10 mouse cellular contexts compared by ENCODE assay signal in the genomic region with DNA sequence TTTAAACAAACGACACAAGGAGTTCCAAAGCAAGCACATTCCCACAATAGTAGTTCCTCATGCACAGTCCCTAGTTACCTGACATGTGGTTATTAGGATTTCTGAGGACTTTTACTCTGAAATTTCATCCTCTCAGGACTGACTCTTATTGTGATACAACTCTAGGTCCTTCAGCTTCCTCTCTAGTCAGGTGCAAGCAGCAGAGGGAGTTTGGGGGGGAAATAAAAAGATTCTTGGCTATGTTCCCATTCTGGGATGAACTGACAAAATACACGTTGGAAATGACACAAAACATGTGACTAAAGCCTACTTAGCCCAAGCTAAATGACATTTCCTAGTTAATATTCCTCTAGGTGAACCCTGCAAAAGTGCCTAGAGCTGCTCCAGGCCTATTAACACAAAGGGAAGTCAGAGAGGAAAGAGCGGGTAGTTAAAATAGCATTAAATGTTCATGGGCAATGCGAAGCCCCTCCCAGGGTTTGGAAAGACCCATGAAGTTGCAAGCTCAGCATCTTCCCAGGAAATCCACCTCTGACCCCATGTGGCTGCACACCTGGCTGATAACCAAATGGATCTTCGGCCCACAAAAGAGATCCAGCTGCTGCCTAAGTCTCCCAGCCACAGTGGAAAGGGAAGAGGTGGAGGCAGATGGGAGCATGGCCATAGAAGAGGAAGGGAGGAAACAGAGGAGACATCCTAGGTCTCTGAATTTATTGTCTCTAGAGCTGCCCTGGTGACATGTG. TPM values are rescaled to one million over a fixed set of nuclear protein-coding genes. Genes with fewer than 3 reads are reported as not detected.
DNase-seq lines count a peak whose midpoint lies in the region; ATAC-seq lines count a peak whose summit lies in the region.
"Had no signal": no experiment of that assay in that cellular context is flagged by ENCODE, and none has a peak within 500 bp of the region (broad histone marks: within the 10 kb centered on the region; RNA-seq: fewer than 3 reads in every experiment).

No protein-coding gene starts in this region.

- no peak overlapping the region for H3K9ac ChIP-seq in embryonic facial prominence, embryonic 13.5 days

- no peak overlapping the region for H3K4me2 ChIP-seq in embryonic facial prominence, embryonic 13.5 days

- H3K27ac ChIP-seq in embryonic facial prominence, embryonic 13.5 days = peak overlapping the region; percentile 8; the same call in 1 of the 2 replicates

- H3K36me3 ChIP-seq in embryonic facial prominence, embryonic 13.5 days = no peaks in the 10 kb centered on the region

- peaks cover 9% of the 10 kb centered on the region; the same call in 1 of the 2 replicates for H3K9me3 ChIP-seq in embryonic facial prominence, embryonic 13.5 days

- DNase-seq in heart, adult 8-10 months (ENCODE audit: low spot score) = peak; percentile 38
- no peak for DNase-seq in heart, adult 9 months (ENCODE audit: low spot score in 2 of 2)
- DNase-seq in 416B (ENCODE audit: low read depth) = peak; percentile 73
- peak; percentile 56 for DNase-seq in kidney, postnatal 10 days
- DNase-seq in left cerebral cortex, adult 11 months (ENCODE audit: low spot score) = no peak
- DNase-seq in cerebellum, adult 11-12 months = no peak
- DNase-seq in right cerebral cortex, adult 18-20 months = no peak
- DNase-seq: left cerebral cortex, postnatal 4 days had no signal

- 50% methylated on average over 5 of the region's 5 CpGs for WGBS in embryonic facial prominence, embryonic 13.5 days

- no peak for ATAC-seq in embryonic facial prominence, embryonic 13.5 days (ENCODE audit: insufficient number of reproducible peaks, insufficient read depth, low FRiP score, low TSS enrichment, low read depth)
- ATAC-seq: CD4-positive, CD25-positive, alpha-beta regulatory T cell, adult 4 months had no signal

- H3K4me3 ChIP-seq in embryonic facial prominence, embryonic 13.5 days = no peak overlapping the region

- H3K27me3 ChIP-seq in embryonic facial prominence, embryonic 13.5 days = no peaks in the 10 kb centered on the region

- peaks cover 10% of the 10 kb centered on the region; the same call in 1 of the 2 replicates for H3K4me1 ChIP-seq in embryonic facial prominence, embryonic 13.5 days

RNA-seq across cellular contexts. Expression of gene Klf3, which starts 49.6 kb away (rescaled TPM):
- 10 to 100 TPM; 35.2 to 51.2 (median 39.9) TPM for total RNA-seq in heart, adult 8-10 months (2022)
- polyA plus RNA-seq in embryonic facial prominence, embryonic 13.5 days (2015; fragmentation: Nextera tagmentation; extraction: Ambion mirVana) = 58.2 and 58.3 TPM in 2 replicates

Comparison
In these comparisons a context has a peak if more than half of its experiments do, and no peak if none do; other contexts are left out.
1. DNase-seq: peak in heart, adult 8-10 months (single experiment), 416B (single experiment) and kidney, postnatal 10 days (single experiment); none in heart, adult 9 months (0 of 2), left cerebral cortex, adult 11 months (single experiment), cerebellum, adult 11-12 months (single experiment) and right cerebral cortex, adult 18-20 months (single experiment).